Mouse (Mus musculus): Measurements from ENCODE around the gene Tmem72.

Tmem72 gene

DNA sequence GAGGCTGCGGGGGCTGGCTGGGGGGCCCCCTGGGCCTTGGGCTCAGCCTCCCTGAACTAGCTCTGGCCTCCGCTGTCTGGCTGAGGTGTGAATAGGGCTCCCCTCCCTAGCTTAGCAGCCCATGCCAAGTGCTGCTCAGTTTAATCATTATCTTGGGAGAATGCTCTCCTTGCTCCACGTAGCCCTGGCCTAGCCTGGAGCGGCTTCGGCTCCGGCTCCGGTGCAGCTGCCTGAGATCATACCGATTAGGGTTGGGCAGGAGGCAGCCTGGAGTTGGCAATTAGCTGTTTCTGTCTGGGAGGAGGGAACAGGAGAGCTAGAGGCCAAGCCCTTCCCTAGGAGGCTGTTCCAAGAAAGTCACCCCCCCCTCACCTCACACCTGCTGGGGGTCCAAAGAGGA, at the start of gene Tmem72:
Gene Tmem72 (minus strand): TSS at position 248 of the 400 bp plus-strand sequence.
- peak; percentile 76 for DNase-seq

DNA sequence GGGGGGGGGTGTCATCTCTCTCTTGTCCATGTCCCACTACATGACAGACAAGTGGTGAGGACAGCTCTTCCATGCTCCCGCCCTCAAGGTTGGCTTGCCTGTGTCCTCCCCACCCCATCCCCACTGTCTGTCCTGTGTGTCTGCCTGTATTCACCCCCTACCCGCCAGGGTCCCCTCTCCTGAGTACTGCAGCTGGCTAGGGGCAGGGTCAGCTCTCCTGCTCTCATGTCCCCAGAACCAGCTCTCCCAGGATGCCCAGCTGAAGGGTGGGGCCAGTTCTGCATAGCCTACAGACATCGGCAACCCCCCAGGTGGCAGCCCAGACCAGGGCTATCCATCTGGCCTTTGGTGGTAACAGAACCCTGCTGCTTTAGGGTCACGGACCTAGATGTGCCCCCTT, 47.8 kb upstream of the Tmem72 start:
- DNase-seq, result no peak

DNA sequence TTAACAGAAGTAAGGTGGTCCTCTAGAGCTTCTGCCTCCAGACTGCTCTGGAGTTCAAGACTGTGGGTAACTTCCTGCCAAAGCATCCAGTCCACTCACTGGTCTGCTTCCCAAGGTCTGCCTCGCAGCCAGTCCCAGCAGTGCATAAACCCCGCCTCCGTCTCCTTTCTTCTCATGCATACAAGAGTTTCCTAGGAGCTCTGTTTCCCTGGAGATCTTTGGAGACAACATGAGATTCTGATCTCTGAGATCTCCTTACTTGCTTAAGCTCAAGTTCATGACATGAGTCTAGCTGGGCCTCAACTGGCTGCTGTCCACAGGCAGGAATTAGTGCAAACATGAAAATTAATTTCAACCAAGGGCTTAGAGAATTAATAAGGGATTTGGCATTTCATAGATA, 45.6 kb upstream of the Tmem72 start:
- no peak for DNase-seq

DNA sequence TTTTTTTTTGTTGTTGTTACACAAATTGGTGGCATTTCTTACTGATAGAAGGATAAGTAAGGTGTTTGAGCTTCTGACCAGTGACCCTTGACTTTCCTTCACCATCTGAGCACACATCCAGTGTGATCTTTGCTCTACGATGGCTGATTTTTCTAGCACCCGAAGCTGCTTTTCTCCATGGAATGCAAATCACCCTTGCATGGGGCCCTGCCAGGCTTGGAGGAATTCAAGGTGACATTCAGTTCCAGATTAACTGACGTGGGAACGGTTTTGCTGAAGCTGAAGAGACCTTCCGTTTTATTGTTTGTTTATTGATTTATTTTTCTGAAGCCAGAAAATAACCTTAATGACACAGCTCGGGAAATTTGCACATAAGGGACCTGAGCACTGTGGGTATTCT, 43.5 kb upstream of the Tmem72 start:
- peak; percentile 58 for DNase-seq

DNA sequence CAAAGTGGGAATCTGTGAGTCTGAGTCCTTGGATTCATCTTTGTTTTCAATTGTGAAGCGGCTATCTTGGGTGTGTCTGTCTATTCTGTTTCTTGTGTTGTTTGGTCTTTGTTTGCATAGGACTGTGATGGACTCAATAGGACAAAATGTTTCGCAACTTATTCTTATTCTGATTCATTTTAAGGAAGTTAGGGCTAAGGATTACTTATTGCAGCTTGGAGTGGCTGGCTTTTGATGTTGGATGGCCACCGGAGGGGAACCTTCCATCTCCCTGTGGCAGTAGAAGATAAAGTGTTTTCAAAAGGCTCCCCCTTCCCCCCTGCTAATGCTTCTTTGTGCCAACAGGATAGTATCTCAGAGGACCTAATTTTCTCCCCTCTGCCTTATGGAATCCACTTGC, 39.7 kb upstream of the Tmem72 start:
- DNase-seq, result no peak

DNA sequence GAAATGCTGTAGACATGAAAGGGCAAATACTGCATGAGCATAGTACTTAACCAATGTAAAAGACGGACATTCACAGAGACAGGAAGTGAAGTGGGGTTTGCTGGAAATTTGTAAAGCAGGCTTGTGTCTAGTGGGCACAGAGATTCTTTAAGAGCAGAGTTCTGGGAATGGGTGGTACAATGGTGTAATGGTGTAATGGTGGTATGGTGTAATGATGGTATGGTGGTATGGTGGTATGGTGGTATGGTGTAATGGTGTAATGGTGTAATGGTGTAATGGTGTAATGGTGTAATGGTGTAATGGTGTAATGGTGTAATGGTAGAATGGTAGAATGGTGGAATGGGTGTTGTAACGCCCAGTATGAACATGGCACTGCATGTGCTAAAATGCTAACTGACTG, 21.3 kb upstream of the Tmem72 start:
- DNase-seq, result no peak

DNA sequence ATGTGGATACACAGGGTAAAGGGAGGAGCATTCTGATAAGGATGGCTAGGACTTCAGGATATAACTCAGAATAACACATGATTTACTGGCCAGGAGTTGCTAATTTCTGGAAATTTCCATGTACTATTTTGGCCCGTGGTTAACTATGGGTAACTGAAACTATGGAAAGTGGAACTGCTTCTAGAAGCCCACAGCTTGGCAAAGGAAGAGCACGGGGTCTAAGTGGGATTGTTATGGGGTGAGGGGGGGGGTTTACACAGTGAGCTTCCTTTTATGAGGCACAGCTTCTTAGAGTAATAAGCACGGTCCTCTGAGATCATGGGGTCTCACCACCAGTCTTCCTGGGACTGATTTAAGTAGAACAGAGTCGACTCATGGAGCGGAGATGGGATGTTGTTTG, 18.6 kb upstream of the Tmem72 start:
- no peak for DNase-seq

DNA sequence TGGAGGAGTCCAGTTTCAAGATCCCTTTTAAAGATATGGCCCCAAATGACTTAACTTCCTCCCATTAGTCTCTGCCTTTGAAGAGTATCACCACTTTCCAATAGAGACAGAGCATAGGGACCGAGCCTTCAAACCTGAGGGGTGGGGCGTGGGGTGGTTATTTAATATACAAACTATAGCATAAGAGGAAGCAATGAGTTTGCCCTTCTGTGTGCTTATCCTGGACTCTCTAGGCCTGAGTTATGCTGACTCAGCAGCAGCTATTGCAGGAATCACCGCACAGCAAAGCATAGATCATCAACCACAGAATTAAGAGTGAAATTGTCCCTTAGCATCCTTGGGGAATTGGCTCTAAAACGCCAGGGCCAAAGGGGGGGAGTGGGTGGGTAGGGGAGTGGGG, 16.9 kb upstream of the Tmem72 start:
- no peak for DNase-seq

DNA sequence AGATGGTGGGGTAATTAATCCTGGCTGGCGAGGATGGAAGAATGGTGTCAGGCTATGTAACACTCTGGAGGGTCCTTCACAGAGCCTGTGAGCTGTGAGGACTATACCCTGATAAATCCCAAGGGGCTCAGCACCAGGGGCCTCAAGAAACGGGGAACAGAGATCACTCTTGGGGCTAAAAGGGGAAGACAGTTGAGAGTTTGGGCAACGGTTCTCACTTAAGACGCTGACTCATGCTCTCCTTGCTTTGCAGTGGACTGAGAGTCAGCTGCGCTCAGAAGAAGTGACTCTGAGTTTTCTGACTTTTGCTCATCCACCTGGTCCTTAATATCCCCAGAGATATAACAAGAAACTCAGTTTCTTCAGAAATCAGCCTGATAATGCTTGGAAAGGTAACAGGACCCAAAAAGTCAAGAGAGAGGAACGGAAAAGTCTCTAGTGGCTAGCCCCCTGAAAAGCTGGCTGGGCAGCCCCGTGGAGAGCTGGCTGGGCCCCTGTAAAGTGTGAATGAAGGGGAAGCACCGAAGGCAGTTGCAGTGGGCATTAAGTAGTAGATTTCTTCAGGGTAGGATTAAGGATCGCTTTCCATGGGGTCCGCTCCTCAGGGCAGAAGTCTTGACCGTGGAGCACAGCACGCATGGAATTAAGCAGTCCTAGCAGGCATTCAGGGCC, 7.9 kb upstream of the Tmem72 start:
- no peak for DNase-seq

DNA sequence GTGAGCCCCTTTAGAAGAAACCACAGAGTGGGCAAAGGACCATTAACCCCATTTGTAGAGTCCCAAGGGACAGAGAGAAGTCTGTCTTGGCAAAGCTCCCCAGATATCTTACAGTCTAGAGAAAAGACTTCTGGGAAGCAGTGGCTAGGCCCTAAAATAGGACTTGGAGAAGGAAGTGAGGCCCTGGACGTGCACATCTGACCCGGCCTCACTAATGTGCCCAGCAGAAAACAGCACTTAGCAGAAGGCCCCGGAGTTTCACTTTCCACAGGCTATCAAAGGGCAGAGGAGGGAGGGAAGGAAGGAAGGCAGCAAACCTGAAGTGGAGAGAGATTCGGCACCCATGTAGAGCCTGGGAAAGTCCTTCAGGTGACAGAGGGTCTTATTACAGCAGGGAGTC, 2.2 kb upstream of the Tmem72 start:
- DNase-seq, result no peak

DNA sequence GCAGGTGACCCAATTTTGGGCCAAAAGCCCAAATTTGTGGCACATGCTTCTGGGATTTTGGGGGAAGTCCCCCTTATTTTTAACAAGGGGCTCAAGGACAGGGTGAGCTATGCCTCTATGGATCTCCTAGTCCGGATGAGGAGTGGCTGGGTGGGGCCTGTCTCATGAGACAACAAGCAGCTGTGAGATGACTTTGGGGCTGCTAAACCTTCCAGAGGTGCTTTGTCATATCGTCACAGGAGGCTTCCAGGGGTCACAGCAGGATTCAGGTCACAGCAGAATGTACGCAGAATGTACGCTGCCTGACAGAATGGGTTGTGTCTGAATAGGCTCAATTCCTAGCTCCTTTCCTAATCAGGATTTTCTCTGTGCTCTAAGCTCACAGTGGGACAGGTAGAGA, 1.6 kb upstream of the Tmem72 start:
- no peak for DNase-seq

DNA sequence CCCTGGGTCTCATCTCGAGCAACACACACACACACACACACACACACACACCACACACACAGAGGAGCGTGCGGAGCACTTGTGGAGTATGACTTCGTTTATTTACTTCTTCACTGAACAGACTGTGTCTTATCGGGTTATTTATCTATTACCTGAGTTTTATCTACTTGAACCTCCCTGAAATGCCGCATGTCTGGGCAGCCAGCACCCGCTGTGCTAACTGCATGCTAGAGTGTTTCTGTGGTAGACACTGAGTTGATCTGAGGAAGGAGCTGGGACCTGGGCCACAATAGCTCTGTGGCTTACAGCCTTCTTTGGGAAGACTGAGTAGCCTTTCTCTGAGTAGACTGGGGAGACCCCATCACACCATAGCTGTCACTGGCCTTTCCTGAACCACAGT, 1.1 kb upstream of the Tmem72 start:
- no peak for DNase-seq

DNA sequence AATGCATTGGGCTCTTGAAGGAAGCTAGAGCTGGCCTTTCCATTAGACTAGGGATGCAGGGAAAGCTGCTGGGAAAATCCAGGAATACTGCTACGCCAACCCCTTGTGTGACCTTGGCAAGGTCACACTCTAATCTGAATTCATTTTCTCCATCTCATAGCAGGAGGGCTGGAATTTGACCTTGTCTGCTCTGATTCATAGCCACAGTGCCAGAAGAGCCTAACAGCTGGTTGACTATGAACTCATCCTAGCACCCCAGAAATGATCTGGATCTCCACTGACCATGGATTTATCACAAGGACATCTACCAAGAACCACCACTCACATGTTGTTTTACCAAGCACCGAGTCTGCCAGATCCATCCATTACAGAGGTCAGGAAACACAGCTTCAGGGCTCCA, 1.5 kb downstream of the Tmem72 start:
- peak; percentile 38 for DNase-seq

DNA sequence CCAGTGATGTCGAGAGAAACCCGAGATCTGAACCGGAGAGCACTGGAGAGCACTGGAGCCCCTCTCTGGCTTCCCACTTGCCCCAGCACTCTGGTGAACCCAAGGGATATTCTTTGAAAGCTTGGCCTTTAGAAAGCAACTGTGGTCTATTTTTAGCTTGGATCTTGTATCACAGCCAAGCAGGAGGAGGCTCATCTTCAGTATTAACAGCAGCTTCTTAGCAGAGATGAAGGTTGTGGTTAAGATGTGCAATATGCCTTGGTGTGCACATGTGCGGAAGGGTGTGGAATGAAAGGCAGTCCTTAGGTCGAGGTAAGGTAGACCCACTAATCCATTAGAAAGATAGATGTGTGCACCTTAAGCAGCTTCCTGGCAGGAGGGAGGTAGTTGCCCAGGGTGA, 2.1 kb downstream of the Tmem72 start:
- no peak for DNase-seq

DNA sequence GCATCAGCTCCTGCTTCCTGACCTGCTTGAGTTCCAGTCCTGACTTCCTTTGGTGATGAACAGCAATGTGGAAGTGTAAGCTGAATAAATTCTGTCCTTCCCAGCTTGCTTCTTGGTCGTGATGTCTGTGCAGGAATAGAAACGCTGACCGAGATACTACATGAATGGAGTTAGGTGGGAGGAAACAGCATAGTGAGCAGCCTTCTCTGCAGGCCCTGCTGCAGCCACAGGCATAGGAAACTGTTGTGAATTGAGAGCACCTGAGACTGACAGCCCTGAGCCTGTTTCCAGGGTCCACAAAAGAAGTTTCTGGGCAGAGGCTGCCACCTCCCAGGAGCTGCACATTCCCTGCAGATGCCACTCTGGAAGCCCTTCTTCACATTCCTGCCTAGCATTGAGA, 2.7 kb downstream of the Tmem72 start:
- DNase-seq, result no peak

DNA sequence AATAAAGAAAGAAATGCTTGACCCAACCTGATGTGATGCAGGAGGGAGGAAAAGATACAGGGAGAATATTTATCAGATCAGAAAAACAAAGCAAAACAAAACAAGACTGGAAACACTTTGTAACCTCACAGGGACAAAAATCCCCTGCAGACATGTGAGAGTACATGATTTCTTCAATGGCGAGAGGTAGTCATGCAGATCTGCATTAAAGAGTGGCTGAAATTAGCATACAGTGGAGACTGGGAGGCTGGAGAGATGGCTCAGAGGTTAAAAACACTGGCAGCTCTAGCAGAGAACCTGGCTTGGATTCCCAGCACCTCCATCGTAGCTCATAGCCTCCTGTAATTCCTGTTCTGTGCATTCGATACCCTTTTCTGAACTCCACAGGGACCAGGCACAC, 4.2 kb downstream of the Tmem72 start:
- no peak for DNase-seq

DNA sequence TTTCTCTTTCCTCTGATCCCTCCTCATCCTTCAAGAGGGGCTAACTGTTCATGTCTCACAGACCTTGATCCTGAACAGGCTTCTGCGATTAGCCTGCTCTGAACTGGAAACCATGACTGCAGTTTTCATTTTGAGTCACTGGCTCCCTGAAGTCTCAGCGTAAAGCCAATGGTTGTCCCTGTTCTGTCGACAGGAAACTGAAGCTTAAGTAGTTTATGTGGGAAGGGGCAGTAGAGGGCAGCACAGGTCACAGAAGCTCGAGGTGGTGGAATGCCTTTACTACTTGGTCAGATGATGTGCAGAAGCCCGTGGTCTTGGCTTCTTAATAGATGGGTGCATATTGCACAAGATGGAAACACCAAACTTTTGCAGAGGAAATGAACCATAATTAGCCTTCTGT, 4.7 kb downstream of the Tmem72 start:
- DNase-seq, result no peak

DNA sequence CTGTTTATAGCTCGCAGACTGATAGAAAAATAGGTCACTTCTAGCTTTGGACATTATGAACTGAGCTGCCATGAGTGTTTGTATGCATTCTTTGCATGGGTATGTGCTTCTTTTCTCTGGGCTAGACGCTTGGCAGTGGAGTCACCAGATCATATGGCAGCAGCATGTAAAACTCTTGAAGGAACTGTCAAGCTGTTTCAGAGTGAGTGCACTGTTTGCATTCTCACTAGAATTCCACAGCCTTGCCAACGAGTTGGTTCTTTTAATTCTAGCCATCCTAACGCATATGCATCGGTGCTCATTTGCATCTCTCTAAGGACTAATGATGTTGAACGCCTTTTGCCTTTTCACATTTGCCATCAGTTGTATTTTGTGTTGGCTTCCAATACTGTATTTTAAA, 12.4 kb downstream of the Tmem72 start:
- no peak for DNase-seq

DNA sequence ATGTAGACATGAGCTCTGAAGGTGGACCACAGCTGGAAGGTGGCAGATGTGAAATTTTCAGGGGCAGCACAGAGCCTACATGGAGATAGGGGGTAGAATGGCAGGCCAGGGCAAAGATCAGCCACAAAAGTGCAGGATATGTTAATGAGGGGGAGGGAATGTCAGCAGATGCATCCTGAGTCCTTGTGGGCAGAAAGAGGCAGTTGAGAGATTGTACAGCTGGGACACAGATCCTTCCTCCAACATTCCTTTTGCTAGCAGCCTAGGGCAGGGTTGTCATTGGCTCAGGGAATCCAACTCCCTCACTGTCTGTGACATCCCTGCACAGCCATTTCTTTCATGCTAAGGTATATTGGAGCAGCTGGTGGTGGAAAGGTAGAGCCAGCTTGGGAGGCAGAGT, 15.9 kb downstream of the Tmem72 start:
- no peak for DNase-seq

DNA sequence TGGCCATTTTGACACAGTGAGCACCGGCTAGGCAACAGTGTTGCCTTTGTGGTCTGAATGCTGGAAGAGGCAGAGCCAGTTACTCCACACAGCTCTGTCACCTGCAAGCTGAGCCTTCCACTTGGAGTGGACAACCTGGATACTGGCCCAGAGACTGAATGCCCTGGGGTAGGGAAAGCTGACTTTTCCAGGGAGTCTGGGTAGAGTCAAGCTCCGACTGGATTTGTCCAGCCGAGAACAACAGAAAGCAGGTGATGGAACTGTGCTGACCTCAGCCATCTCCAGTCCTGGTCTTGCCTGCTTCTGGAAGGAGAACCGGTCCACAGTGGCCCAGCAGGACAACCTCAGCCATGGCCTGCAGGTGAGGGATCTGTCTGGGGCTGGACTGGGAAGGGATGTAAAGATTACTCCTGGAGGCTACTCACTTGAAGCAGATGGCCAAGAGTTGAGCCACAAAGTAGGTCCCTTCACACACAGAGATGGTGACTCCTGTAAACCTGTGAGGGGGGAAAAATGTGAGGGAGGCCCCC, 18.8 kb downstream of the Tmem72 start:
- DNase-seq, result peak; percentile 69

DNA sequence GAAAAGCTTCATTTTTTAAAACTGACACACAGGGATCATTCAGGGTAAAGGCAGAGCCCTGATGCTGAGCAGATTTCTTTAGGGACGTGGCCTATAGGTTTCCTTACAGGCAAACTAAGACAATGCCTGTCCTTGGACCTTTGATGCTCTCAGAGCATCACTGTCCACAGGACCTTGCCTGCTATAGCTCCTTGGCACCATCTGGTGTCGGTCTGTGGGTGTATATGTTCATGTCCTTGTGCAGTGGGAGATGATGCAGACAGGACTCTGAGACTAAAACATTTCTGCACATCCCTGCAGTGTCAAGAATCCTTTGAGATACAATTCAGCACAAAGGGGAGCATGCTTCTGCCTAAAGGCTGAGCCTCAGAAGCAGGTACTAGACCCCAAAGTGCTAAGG, 19.3 kb downstream of the Tmem72 start:
- DNase-seq, result no peak

DNA sequence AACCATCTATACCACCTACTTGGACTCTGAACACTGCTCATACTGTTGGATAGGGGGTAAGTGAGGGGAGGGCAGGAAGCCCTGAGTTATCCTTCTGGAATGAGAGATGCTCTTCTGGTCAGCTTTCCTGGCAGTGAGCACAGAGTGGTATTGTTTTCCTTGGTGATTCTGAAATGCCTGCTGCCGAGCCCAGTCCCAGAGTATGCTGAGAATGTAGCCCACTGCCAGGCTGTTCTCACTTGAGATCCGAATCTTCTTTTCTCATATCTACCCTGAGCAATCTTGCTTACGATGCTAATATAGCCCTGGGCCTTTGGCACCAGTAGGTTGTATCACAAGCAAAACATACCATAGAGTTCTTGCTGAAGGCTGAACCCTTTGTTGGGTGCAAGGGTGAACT, 22.4 kb downstream of the Tmem72 start:
- peak; percentile 1 for DNase-seq

DNA sequence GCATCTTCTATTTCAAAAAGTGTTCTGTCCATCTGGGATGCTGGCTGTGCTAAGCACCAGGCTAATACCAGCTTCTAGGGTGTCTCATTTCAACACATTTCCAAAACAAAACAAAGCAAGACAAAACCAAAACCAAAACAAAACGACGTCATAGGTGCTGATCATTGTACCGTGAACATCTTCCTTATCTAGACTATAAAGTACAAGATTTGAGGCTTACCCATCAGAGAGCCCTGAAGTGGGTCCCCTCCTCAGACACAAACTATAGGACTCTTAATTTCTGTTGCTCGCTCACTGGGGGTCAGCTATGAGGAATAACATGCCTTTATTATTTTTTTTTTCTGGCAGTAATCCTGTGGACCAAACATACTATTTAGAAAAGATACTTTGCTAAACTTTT, 23.1 kb downstream of the Tmem72 start:
- DNase-seq, result no peak

DNA sequence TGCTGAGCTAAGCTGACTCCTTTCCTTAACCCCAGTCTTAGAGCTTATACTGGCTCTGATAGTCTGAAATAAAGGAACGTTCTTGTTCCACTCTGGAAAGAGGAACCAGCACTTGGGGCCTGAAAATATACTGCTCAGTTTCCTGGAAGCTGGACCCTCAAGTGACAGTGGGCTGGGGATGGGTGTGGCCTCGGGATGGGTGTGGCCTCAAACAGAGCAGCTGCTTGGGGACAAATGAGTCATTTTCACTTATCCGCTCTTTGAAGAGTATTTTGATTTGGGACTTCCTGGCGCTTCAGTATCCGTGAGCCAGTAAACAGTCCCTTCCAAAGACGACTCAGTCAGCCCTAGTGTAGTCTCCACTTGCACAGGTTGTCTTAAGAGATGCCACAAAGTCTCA, 34.4 kb downstream of the Tmem72 start:
- DNase-seq, result no peak

DNA sequence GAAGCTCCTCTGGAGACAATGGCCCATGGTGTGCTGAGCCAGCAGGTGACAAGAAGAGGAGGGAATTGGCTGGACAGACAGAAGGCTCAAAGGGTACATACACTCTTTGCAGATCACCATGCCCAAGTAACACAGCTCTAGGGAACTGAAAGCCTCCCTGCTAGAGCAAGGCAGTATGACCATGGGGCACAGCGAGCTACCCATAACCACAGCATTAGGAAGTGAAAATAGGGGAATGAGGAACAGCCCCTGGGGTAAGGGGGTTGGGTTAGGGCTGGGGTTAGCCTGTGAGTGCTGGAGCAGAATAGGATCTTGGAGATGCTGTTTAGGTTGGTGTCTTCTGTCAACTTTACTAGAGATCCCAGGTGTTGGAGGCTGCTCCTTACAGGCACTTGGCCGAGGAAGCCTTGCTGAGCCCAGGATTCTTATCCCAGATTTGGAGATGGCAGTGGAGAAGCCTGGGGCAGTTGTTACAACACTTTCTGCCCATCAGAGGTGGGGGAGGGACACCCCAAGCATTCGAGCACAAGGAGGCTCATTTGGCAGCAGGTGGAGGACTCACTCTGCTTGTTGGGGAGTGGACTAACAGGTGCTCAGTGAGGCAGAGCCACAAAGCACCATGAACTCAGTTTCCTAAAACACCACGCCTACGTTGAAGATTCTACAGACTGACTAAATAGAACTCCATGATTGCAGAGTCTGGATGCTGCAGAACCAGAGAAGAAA, 37.0 kb downstream of the Tmem72 start:
- no peak for DNase-seq
